Mouse (Mus musculus) heart, adult 2 months (tissue): Measurements from ENCODE around the gene Camta1. TPM values are rescaled to one million over a fixed set of nuclear protein-coding genes. Genes with fewer than 3 reads are reported as not detected.

ENCODE experiments used
- DNase-seq, 2 experiments: peaks; one replicate each; pipeline ENCODE4 v3.0.0; 2021
- H3K27ac ChIP-seq: fragments of 200-600 bp; 2 replicates; pipeline ENCODE4 v1.8.1; 2022
- H3K27me3 ChIP-seq: fragments of 200-500 bp; 2 replicates; pipeline ENCODE4 v1.6.1; 2012; ENCODE audit warnings: mild to moderate bottlenecking, low read length, inconsistent platforms, mixed read lengths; ENCODE audit not compliant: control insufficient read depth, insufficient read depth
- H3K36me3 ChIP-seq: fragments of 200-500 bp; 2 replicates; pipeline ENCODE4 v1.6.1; 2012; ENCODE audit warnings: low read length, inconsistent platforms; ENCODE audit not compliant: control insufficient read depth, insufficient read depth
- H3K4me1 ChIP-seq: fragments of 200-500 bp; 2 replicates; pipeline ENCODE4 v1.6.1; 2011; ENCODE audit warnings: low read length; ENCODE audit not compliant: control insufficient read depth, insufficient read depth
- H3K4me3 ChIP-seq: fragments of 200-600 bp; 2 replicates; pipeline ENCODE4 v1.8.1; 2022
- H3K79me2 ChIP-seq: fragments of 200-500 bp; replicated peaks from 2 replicates; pipeline ENCODE4 v1.6.1; 2012; ENCODE audit warnings: mild to moderate bottlenecking, inconsistent platforms, low read length, moderate library complexity, mixed read lengths; ENCODE audit not compliant: control insufficient read depth, insufficient read depth
- H3K9ac ChIP-seq: fragments of 200-500 bp; 2 replicates; pipeline ENCODE4 v1.6.1; 2012; ENCODE audit warnings: low read depth, mild to moderate bottlenecking, control low read depth, inconsistent platforms, low read length, mixed read lengths
- CTCF ChIP-seq: fragments of 200-600 bp; IDR thresholded peaks from 2 replicates; pipeline ENCODE4 v1.8.1; 2022; ENCODE audit warnings: antibody characterized with exemption, mild to moderate bottlenecking, moderate library complexity
- EP300 ChIP-seq: fragments of 200-500 bp; IDR thresholded peaks from 2 replicates; pipeline ENCODE4 v1.6.1; 2011; ENCODE audit warnings: low read depth, low read length, control low read depth; ENCODE audit not compliant: insufficient read depth
- POLR2A ChIP-seq: fragments of 200-500 bp; IDR thresholded peaks from 2 replicates; pipeline ENCODE4 v1.6.1; 2011; ENCODE audit warnings: mild to moderate bottlenecking, low read depth, low read length, control low read depth; ENCODE audit not compliant: insufficient read depth
- WGBS: fragments of 180-500 bp; shearing (Covaris S2); methylation state at CpG from one replicate; pipeline ENCODE4 v1.1.7; 2018; 5-methylcytosine and 5-hydroxymethylcytosine counted together
- intact Hi-C: fragments of 180-260 bp; cut with DNase I; formaldehyde crosslinking; loops from one replicate; pipeline ENCODE4 v1.15.1; 2025
- polyA plus RNA-seq: library from polyadenylated mRNA; depleted of rRNA; stranded (reverse); fragments of >200 nt; gene quantifications from 2 replicates; pipeline ENCODE4 v1.2.3, GENCODE M21; 2012
- total RNA-seq, 2 experiments: library from RNA; stranded (reverse); gene quantifications; 2 replicates each; pipeline ENCODE4 v1.2.3; 2021

The Camta1 gene
- total and polyA plus RNA-seq, 3 experiments: 39.4 to 234 (median 208) TPM

- Histone ChIP-seq H3K4me3 (no peak overlapping the region), H3K36me3 (no peaks in the 10 kb centered on the region), H3K79me2 (no peaks in the 10 kb centered on the region), H3K27me3 (no peaks in the 10 kb centered on the region), H3K4me1 (peaks cover 4% of the 10 kb centered on the region), H3K9ac (peak overlapping the region; percentile 56), H3K27ac (peak overlapping the region; percentile 85)
- DNase-seq: peak; percentile 47 to 73
- intact Hi-C loops: no loop called here
- 0 out of 2 replicates have a peak, but pooled peaks have one; percentile 17 for TF ChIP-seq POLR2A
- TF ChIP-seq CTCF: peak; percentile 0; the same call in 1 of the 2 replicates
- no peak for TF ChIP-seq EP300
- WGBS: 64% methylated on average over 12 of the region's 12 CpGs
Measured at GRCm38 (mm10) chr4:150902062-150902461, 959.6 kb downstream of the Camta1 start.

DNA sequence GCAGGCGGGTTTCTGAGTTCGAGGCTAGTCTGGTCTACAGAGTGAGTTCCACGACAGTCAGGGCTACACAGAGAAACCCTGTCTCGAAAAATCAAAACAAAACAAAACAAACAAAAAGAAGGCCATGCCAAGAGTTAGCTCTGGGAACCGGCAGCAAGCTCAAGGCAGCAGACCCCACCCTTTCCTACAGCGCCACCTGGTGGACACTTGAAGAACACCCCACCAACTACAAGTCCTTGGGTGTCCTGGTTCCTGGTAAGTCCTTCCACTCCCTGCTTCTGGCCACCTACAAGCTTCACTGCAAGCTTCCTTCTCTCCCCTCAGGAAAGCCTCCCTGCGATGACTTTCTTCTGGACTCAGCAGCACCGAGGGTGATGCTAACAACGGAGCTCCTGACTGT, 960.0 kb downstream of the Camta1 start:
- WGBS: 42% methylated on average over 9 of the region's 9 CpGs
- Histone ChIP-seq H3K4me1 (peaks cover 4% of the 10 kb centered on the region), H3K27ac (peak overlapping the region; percentile 85), H3K9ac (peak overlapping the region; percentile 44; the same call in 1 of the 2 replicates), H3K36me3 (no peaks in the 10 kb centered on the region), H3K4me3 (no peak overlapping the region), H3K79me2 (no peaks in the 10 kb centered on the region), H3K27me3 (no peaks in the 10 kb centered on the region)
- DNase-seq: peak; percentile 81 to 85
- TF ChIP-seq CTCF: peak; percentile 95
- no peak for TF ChIP-seq POLR2A
- peak; percentile 60; the same call in 1 of the 2 replicates for TF ChIP-seq EP300
- intact Hi-C loops: no loop called here

- intact Hi-C loops: no loop called here
- Histone ChIP-seq H3K79me2 (no peaks in the 10 kb centered on the region), H3K9ac (no peak overlapping the region), H3K27me3 (no peaks in the 10 kb centered on the region), H3K36me3 (no peaks in the 10 kb centered on the region), H3K4me3 (no peak overlapping the region), H3K27ac (peak overlapping the region; percentile 85), H3K4me1 (peaks cover 4% of the 10 kb centered on the region)
- 85% methylated on average over 13 of the region's 13 CpGs for WGBS
- no peak for DNase-seq
- no peak for TF ChIP-seq POLR2A
Measured at GRCm38 (mm10) chr4:150900486-150900885, 961.2 kb downstream of the Camta1 start.

DNA sequence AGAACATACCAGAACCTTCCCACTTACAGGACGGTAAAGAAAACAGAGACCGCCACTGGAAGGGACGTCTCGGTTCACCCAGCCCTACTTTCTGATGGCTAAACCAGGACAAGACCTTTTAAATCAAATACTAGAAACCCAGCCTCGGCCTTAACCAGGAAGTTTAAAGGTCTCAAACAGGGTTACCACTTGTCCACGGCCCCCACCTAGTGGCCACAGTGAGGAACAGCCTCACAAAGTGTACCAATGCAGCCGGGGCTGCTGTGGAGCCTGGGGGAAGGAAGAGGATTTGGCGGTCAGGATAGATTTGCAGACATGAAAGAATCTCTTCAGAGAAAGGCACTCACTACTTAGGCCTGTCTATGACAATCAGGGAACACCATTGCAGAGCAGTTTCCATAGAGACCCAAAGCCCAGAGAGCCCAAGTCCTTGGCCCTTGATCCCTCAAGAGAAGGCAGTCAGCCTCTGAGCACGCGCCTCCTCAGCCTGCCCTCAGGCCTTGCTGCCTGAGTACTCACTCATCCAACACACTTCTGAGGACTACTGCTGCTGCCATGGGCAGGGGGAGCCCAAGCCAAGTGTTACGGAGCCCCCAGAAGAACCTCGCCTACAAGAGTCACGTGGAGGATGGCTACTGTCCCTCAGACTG, 962.8 kb downstream of the Camta1 start:
- WGBS: 54% methylated on average over 13 of the region's 13 CpGs
- no peak overlapping the region for H3K4me3 ChIP-seq
- H3K9ac ChIP-seq: no peak overlapping the region
- peaks cover 4% of the 10 kb centered on the region for H3K4me1 ChIP-seq
- H3K27me3 ChIP-seq: no peaks in the 10 kb centered on the region
- H3K36me3 ChIP-seq: no peaks in the 10 kb centered on the region
- H3K27ac ChIP-seq: no peak overlapping the region
- no peaks in the 10 kb centered on the region for H3K79me2 ChIP-seq
- TF ChIP-seq POLR2A (no peak), CTCF (0 out of 2 replicates have a peak, but pooled peaks have one; percentile 99), EP300 (peak; percentile 68; the same call in 1 of the 2 replicates)
- intact Hi-C loops: loop anchor here (1.0 to 2.0 kb wide), 2 partner anchors 44 to 243 kb away; no protein-coding TSS in a partner anchor
- peak; percentile 65 to 84 for DNase-seq

DNA sequence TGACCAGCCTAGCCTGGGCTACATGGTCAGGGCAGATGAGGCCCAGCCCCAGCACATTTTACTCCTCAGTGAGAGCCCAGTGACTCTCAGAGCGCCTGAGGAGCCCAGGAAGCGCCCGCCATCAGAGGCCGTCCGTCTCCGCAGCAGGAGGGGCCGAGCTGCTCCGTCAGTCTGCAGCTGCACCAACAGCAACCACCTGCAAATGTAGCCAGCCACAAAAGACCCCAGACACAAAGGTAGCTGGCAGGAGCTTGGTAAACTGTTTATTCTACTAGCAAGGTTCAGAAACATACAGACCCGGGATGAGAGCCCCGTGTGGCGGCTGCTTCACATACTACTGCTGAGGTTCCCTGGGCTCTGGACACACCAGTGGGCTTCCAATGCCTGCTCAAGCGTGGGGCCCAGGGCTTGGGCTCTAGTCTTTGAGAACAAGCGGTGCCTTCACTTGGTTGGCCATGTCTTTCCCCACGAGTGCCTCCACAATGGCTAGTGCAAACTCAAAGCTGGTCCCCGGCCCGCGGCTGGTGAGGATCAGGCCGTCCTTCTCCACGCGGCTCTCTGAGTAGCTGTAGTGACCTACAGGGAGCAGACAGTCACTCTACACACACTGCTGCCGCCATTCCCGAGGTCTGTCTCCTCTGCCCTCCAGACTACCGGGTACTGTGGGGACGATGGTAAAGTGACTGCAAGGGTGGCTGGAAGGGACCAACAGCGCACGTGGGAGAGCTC, 964.6 kb downstream of the Camta1 start:
- intact Hi-C loops: no loop called here
- Histone ChIP-seq H3K4me1 (peaks cover 1% of the 10 kb centered on the region; the same call in 1 of the 2 replicates), H3K79me2 (no peaks in the 10 kb centered on the region), H3K9ac (no peak overlapping the region), H3K27ac (no peak overlapping the region), H3K4me3 (no peak overlapping the region), H3K36me3 (no peaks in the 10 kb centered on the region), H3K27me3 (no peaks in the 10 kb centered on the region)
- no peak for TF ChIP-seq CTCF
- TF ChIP-seq EP300: no peak
- TF ChIP-seq POLR2A: no peak
- DNase-seq: no peak
- 95% methylated on average over 26 of the region's 26 CpGs for WGBS
